Mouse (Mus musculus) urinary bladder, postnatal 14 days (tissue): ENCODE results near the gene Ptprj.

Experiments used
- DNase-seq: peaks from one replicate; pipeline ENCODE4 v3.0.0; 2021; ENCODE audit warnings: low spot score

Gene Ptprj

GRCm38 (mm10) chr2:90580236-90581005 is at the start of gene Ptprj:
Ptprj (minus strand) TSS chr2:90580647.
- peak; percentile 71 for DNase-seq

- no peak for DNase-seq
Measured at GRCm38 (mm10) chr2:90629552-90629951, 49.1 kb upstream of the Ptprj start.

- DNase-seq = no peak
Measured at GRCm38 (mm10) chr2:90628261-90628660, 47.8 kb upstream of the Ptprj start.

- peak; percentile 75 for DNase-seq
Measured at GRCm38 (mm10) chr2:90624920-90625319, 44.5 kb upstream of the Ptprj start.

GRCm38 (mm10) chr2:90624339-90624738 is 43.9 kb upstream of the Ptprj start:
- DNase-seq = peak; percentile 46

- DNase-seq = no peak
Measured at GRCm38 (mm10) chr2:90620815-90621214, 40.4 kb upstream of the Ptprj start.

GRCm38 (mm10) chr2:90619648-90620047 is 39.2 kb upstream of the Ptprj start:
- no peak for DNase-seq

GRCm38 (mm10) chr2:90614651-90615171 is 34.3 kb upstream of the Ptprj start:
- DNase-seq = no peak

- DNase-seq = no peak
Measured at GRCm38 (mm10) chr2:90613591-90613990, 33.1 kb upstream of the Ptprj start.

GRCm38 (mm10) chr2:90613006-90613405 is 32.6 kb upstream of the Ptprj start:
- DNase-seq = no peak

- peak; percentile 92 for DNase-seq
Measured at GRCm38 (mm10) chr2:90611959-90612571, 31.6 kb upstream of the Ptprj start.

GRCm38 (mm10) chr2:90601056-90601455 is 20.6 kb upstream of the Ptprj start:
- no peak for DNase-seq

GRCm38 (mm10) chr2:90588141-90588540 is 7.7 kb upstream of the Ptprj start:
- DNase-seq = no peak

GRCm38 (mm10) chr2:90584506-90584905 is 4.1 kb upstream of the Ptprj start:
- no peak for DNase-seq

- DNase-seq = peak; percentile 33
Measured at GRCm38 (mm10) chr2:90583628-90584131, 3.2 kb upstream of the Ptprj start.

- no peak for DNase-seq
Measured at GRCm38 (mm10) chr2:90582814-90583213, 2.4 kb upstream of the Ptprj start.

- no peak for DNase-seq
Measured at GRCm38 (mm10) chr2:90582311-90582710, 1.9 kb upstream of the Ptprj start.

- no peak for DNase-seq
Measured at GRCm38 (mm10) chr2:90581796-90582125, 1.3 kb upstream of the Ptprj start.

- no peak for DNase-seq
Measured at GRCm38 (mm10) chr2:90581006-90581795, 754 bp upstream of the Ptprj start.

GRCm38 (mm10) chr2:90579728-90580235 is 665 bp downstream of the Ptprj start:
- peak; percentile 53 for DNase-seq

GRCm38 (mm10) chr2:90579038-90579727 is 1.3 kb downstream of the Ptprj start:
- DNase-seq = peak; percentile 23
